Mouse (Mus musculus) testis, postnatal 10 days (tissue): Measurements from ENCODE around the gene Tnrc6a.

Experiments used
- DNase-seq: peaks from one replicate; pipeline ENCODE4 v3.0.0; 2021; ENCODE audit warnings: low spot score

The Tnrc6a gene

GRCm38 (mm10) chr7:123124735-123125181, 1.1 kb downstream of the Tnrc6a start:
- no peak for DNase-seq

GRCm38 (mm10) chr7:123126056-123126455, 2.4 kb downstream of the Tnrc6a start:
- DNase-seq, result no peak

GRCm38 (mm10) chr7:123127301-123127700, 3.6 kb downstream of the Tnrc6a start:
- no peak for DNase-seq

- DNase-seq, result no peak
These were observed 4.3 kb downstream of the Tnrc6a start for GRCm38 (mm10) chr7:123127981-123128380.

- DNase-seq, result no peak
These were observed 5.4 kb downstream of the Tnrc6a start for GRCm38 (mm10) chr7:123129061-123129460.

- no peak for DNase-seq
These were observed 6.5 kb downstream of the Tnrc6a start for GRCm38 (mm10) chr7:123130198-123130597.

GRCm38 (mm10) chr7:123132401-123132800, 8.7 kb downstream of the Tnrc6a start:
- no peak for DNase-seq

- DNase-seq, result no peak
These were observed 11.2 kb downstream of the Tnrc6a start for GRCm38 (mm10) chr7:123134876-123135275.

- DNase-seq, result no peak
These were observed 12.0 kb downstream of the Tnrc6a start for GRCm38 (mm10) chr7:123135655-123136054.

GRCm38 (mm10) chr7:123138001-123138400, 14.3 kb downstream of the Tnrc6a start:
- DNase-seq, result no peak

- no peak for DNase-seq
These were observed 22.6 kb downstream of the Tnrc6a start for GRCm38 (mm10) chr7:123146141-123146846.

GRCm38 (mm10) chr7:123147787-123148186, 24.1 kb downstream of the Tnrc6a start:
- DNase-seq, result no peak

- DNase-seq, result no peak
These were observed 25.2 kb downstream of the Tnrc6a start for GRCm38 (mm10) chr7:123148935-123149334.

GRCm38 (mm10) chr7:123162346-123162745, 38.7 kb downstream of the Tnrc6a start:
- no peak for DNase-seq

GRCm38 (mm10) chr7:123167436-123167835, 43.8 kb downstream of the Tnrc6a start:
- no peak for DNase-seq

- DNase-seq, result no peak
These were observed 45.9 kb downstream of the Tnrc6a start for GRCm38 (mm10) chr7:123169618-123170017.

- no peak for DNase-seq
These were observed 48.4 kb downstream of the Tnrc6a start for GRCm38 (mm10) chr7:123172101-123172500.

- no peak for DNase-seq
These were observed 53.5 kb downstream of the Tnrc6a start for GRCm38 (mm10) chr7:123177215-123177614.

GRCm38 (mm10) chr7:123181787-123182701, 58.4 kb downstream of the Tnrc6a start:
- no peak for DNase-seq

- no peak for DNase-seq
These were observed 61.2 kb downstream of the Tnrc6a start for GRCm38 (mm10) chr7:123184891-123185290.

- no peak for DNase-seq
These were observed 62.8 kb downstream of the Tnrc6a start for GRCm38 (mm10) chr7:123186463-123186862.

GRCm38 (mm10) chr7:123187246-123187645, 63.6 kb downstream of the Tnrc6a start:
- no peak for DNase-seq

- DNase-seq, result no peak
These were observed 64.8 kb downstream of the Tnrc6a start for GRCm38 (mm10) chr7:123188462-123188861.
